Mouse (Mus musculus) CH12.LX (cell line): ENCODE measurements at regions not wholly inside any gene's neighbourhood (a gene's known extent, or its start where the extent isn't known, plus 50 kb on each side); places are given as distances from the start of the nearest gene placed in this dataset.

ENCODE experiments used
- CTCF ChIP-seq, 2 experiments: IDR thresholded peaks in 1 of 2; conservative IDR thresholded peaks in 1 of 2; 2 replicates each; pipeline ENCODE4 v1.5.1; 2011 to 2012; ENCODE audit warnings: low read depth in 2 of 2, low read length in 2 of 2, improper control_type of control experiment in 1 of 2, inconsistent platforms in 1 of 2, mild to moderate bottlenecking in 1 of 2, moderate library complexity in 1 of 2
- JUN ChIP-seq: IDR thresholded peaks from 2 replicates; pipeline ENCODE4 v1.6.1; 2011; ENCODE audit warnings: low read depth, mild to moderate bottlenecking, low read length, improper control_type of control experiment, moderate library complexity; ENCODE audit not compliant: insufficient read depth
- MEF2A ChIP-seq: IDR thresholded peaks from 2 replicates; pipeline ENCODE4 v1.6.1; 2014; ENCODE audit warnings: low read depth, mild to moderate bottlenecking, inconsistent platforms, low read length, improper control_type of control experiment, borderline replicate concordance
- MYC ChIP-seq: IDR thresholded peaks from 2 replicates; pipeline ENCODE4 v1.6.1; 2011; ENCODE audit warnings: low read depth, mild to moderate bottlenecking, improper control_type of control experiment, low read length
- POLR2A ChIP-seq: IDR thresholded peaks from 2 replicates; pipeline ENCODE4 v1.6.1; 2011; ENCODE audit warnings: low read depth, mild to moderate bottlenecking, improper control_type of control experiment, low read length
- POLR2AphosphoS2 ChIP-seq: IDR thresholded peaks from 2 replicates; pipeline ENCODE4 v1.6.1; 2011; ENCODE audit warnings: low read depth, low read length, improper control_type of control experiment
- RAD21 ChIP-seq: IDR thresholded peaks from 2 replicates; pipeline ENCODE4 v1.6.1; 2011; ENCODE audit warnings: low read depth, mild to moderate bottlenecking, low read length, improper control_type of control experiment, moderate library complexity
- SMC3 ChIP-seq: IDR thresholded peaks from 2 replicates; pipeline ENCODE4 v1.6.1; 2011; ENCODE audit warnings: low read depth, low read length, improper control_type of control experiment
- ZMIZ1 ChIP-seq: IDR thresholded peaks from 2 replicates; pipeline ENCODE4 v1.6.1; 2012; ENCODE audit warnings: low read depth, mild to moderate bottlenecking, inconsistent platforms, low read length, improper control_type of control experiment

DNA sequence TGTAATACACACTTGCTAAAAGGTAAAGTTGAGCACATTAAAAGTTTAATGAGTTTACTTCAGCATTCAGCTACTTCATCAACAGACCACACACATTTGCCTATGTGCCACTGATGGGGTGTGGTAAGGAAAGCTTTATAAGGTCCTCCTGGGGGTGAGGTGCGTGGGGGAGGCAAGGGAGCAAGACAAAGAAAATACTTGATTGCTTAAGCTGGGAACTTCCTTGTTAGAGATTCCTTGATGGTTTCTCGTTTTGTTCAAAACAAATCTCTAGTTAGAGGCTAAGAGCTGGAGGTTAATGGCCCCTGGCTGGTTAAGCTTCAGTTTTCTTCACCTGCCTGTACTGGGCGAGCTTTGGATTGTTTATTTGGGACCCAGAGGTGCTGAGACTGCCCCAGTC is 220.7 kb downstream of the Maf start:
- no peak for TF ChIP-seq CTCF (conservative IDR thresholded peaks at IDR 0.05 in 1 of 2, IDR thresholded peaks at IDR 0.05 in 1 of 2; ENCODE audit: low read depth in 2 of 2, low read length in 2 of 2)
- TF ChIP-seq MEF2A = no peak
- no peak for TF ChIP-seq RAD21
- TF ChIP-seq ZMIZ1 = no peak
- no peak for TF ChIP-seq POLR2A
- TF ChIP-seq POLR2AphosphoS2 = no peak
- TF ChIP-seq JUN = no peak
- no peak for TF ChIP-seq SMC3
- no peak for TF ChIP-seq MYC
